Mouse (Mus musculus) neural tube, embryonic 14.5 days (tissue): ENCODE measurements around the gene Gnao1. TPM values are rescaled to one million over a fixed set of nuclear protein-coding genes. Genes with fewer than 3 reads are reported as not detected.

ENCODE experiments used
- ATAC-seq: fragments of 200-750 bp; cut with Nextera tagmentation; 2 replicates; pipeline ENCODE4 v1.8.0; 2017; ENCODE audit warnings: low read depth, mild to moderate bottlenecking, moderate TSS enrichment, moderate library complexity
- H3K27ac ChIP-seq: fragments of 300-500 bp; sonication (generic); 2 replicates; pipeline ENCODE4 v1.5.1; 2014; ENCODE audit warnings: low read depth, mild to moderate bottlenecking, control low read depth, low read length, moderate library complexity, mixed read lengths
- H3K27me3 ChIP-seq: fragments of 300-500 bp; sonication (generic); 2 replicates; pipeline ENCODE4 v1.6.1; 2014; ENCODE audit warnings: low read length; ENCODE audit not compliant: control insufficient read depth, insufficient read depth
- H3K36me3 ChIP-seq: fragments of 300-500 bp; sonication (generic); 2 replicates; pipeline ENCODE4 v1.6.1; 2014; ENCODE audit warnings: low read length, mixed read lengths; ENCODE audit not compliant: control insufficient read depth, insufficient read depth
- H3K4me1 ChIP-seq: fragments of 300-500 bp; sonication (generic); 2 replicates; pipeline ENCODE4 v1.6.1; 2014; ENCODE audit warnings: low read length; ENCODE audit not compliant: control insufficient read depth, insufficient read depth
- H3K4me2 ChIP-seq: fragments of 300-500 bp; sonication (generic); 2 replicates; pipeline ENCODE4 v1.6.1; 2014; ENCODE audit warnings: mild to moderate bottlenecking, low read depth, low read length, control low read depth
- H3K4me3 ChIP-seq: fragments of 300-500 bp; sonication (generic); 2 replicates; pipeline ENCODE4 v1.5.1; 2014; ENCODE audit warnings: low read depth, low read length, control low read depth, mixed read lengths
- H3K9ac ChIP-seq: fragments of 300-500 bp; sonication (generic); replicated peaks from 2 replicates; pipeline ENCODE4 v1.6.1; 2014; ENCODE audit warnings: low read depth, mild to moderate bottlenecking, control low read depth, low read length, mixed read lengths
- H3K9me3 ChIP-seq: fragments of 300-500 bp; sonication (generic); 2 replicates; pipeline ENCODE4 v1.6.1; 2016; ENCODE audit warnings: low read length; ENCODE audit not compliant: control insufficient read depth
- WGBS: fragments of 180-500 bp; shearing (Covaris S2); extraction: QIAGEN DNeasy Blood & Tissue Kit; methylation state at CpG from one replicate; pipeline ENCODE4 v1.1.7; 2014; 5-methylcytosine and 5-hydroxymethylcytosine counted together
- microRNA-seq: library from miRNA; unstranded; fragments of <30 nt; microRNA quantifications from one replicate; pipeline ENCODE4, GENCODE M21; 2016
- polyA plus RNA-seq: library from polyadenylated mRNA; unstranded; fragments of >200 nt; fragmentation: Nextera tagmentation; extraction: Ambion mirVana; gene quantifications from 2 replicates; pipeline ENCODE4 v1.2.1, GENCODE M21; 2014

The Gnao1 gene
- polyA plus RNA-seq, 1 experiment from 2014 or later = 214 TPM

DNA sequence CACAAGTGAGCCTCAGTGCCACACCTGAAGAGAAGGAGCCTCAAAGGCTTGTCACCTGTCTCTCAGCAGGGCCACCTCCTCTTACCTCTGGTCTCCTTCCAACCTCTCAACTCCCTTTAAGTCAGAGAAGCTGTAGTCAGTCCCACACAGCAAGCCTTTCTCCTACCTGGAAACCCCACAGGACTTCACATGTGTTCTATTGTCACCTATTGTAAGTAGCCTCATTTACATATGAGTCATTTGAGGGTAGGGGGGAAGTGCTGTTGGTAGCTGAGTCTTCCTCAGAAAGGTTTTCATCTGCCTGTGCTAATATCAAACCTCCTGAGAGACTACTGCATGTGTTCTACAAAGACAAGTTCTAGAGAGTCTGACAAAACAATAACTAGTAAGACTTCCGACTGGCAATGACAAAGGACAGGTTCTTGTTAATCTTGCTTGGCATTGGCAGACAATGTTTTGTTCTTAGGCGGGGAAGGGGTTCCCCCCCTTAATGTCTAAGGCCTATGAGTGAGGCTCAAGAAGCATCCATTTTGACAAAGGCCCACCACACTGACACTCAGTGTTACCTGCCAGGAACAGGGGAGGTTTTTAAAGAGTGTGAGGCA, 200.4 kb downstream of the Gnao1 start:
- Histone ChIP-seq H3K9ac (0 out of 2 replicates have a peak overlapping the region, but pooled peaks have one; percentile 4), H3K4me3 (no peak overlapping the region), H3K9me3 (no peaks in the 10 kb centered on the region), H3K36me3 (no peaks in the 10 kb centered on the region), H3K27me3 (no peaks in the 10 kb centered on the region), H3K4me1 (peaks cover 20% of the 10 kb centered on the region), H3K27ac (no peak overlapping the region), H3K4me2 (peak overlapping the region; percentile 17; the same call in 1 of the 2 replicates)
- ATAC-seq = no peak
- WGBS = 54% methylated on average over 2 of the region's 2 CpGs

DNA sequence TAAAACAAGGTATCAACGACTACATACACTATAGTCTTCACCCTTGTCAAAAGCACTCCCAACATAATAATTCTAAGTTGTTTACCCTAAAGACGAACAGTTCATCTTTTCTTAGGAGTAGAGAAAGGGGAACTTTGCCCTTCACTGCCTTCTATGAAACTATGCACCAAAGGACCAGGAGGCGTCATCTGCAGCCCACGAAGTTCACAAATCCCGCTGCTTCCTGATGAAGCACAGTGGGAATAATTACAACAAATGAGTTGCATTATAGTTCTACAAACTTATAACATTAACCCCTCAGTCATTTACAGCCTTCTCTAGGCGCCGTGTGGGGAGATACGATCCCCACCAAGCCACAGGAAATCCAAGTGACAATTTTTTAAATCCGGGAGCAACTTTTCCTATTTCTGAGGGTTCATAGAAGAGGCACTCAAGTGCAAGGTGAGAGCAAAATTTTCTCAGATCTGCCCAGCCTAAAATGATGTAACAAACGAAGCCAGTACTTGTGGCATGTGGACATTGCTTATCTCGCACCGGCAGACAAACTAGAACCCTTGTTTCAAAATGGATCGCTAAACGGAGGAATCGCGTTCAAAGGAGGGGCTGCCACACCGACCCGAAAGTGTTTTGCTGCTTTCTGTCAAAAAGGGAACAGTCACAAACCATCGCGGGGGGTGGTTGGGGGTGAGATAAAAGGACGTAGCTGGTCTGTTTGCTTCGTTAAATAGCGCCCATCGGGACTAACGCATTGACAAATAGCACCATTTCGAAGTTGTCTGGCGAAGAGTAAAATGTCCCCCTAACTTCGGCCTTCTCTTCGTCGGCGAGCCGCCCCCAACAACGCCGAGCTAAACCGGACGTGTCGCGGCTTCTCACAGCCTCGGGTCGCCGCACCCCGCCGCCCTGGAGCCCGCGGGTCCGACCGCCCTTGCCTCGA, 201.6 kb downstream of the Gnao1 start:
- Histone ChIP-seq H3K4me3 (peak overlapping the region; percentile 97), H3K9me3 (no peaks in the 10 kb centered on the region), H3K27me3 (no peaks in the 10 kb centered on the region), H3K36me3 (no peaks in the 10 kb centered on the region), H3K9ac (peak overlapping the region; percentile 97), H3K4me1 (peaks cover 20% of the 10 kb centered on the region), H3K4me2 (peak overlapping the region; percentile 84), H3K27ac (peak overlapping the region; percentile 93)
- ATAC-seq = no peak; the same call in 1 of the 2 replicates
- WGBS = 4% methylated on average over 48 of the region's 48 CpGs

- under 1% methylated on average over 80 of the region's 130 CpGs for WGBS
- peak; percentile 95 for ATAC-seq
Observed at GRCm38 (mm10) chr8:94012013-94012951, 202.5 kb downstream of the Gnao1 start, which contains the start of gene Amfr. TSS of gene Amfr (minus strand) at chr8:94012842.

GRCm38 (mm10) chr8:94013026-94013612, 203.4 kb downstream of the Gnao1 start:
- H3K27me3 ChIP-seq = no peaks in the 10 kb centered on the region
- 44% methylated on average over 7 of the region's 7 CpGs for whole genome bisulfite sequencing
- H3K9ac ChIP-seq = peak overlapping the region; percentile 97
- peaks cover 20% of the 10 kb centered on the region for H3K4me1 ChIP-seq
- H3K4me2 ChIP-seq = peak overlapping the region; percentile 84
- H3K4me3 ChIP-seq = peak overlapping the region; percentile 97
- no peaks in the 10 kb centered on the region for H3K36me3 ChIP-seq
- no peak for ATAC-seq
- H3K9me3 ChIP-seq = no peaks in the 10 kb centered on the region
- H3K27ac ChIP-seq = peak overlapping the region; percentile 93

More at GRCm38 (mm10) chr8:94012013-94012951, 202.5 kb downstream of the Gnao1 start, which contains the start of gene Amfr:
- peak within 1 kb of the TSS; percentile 84 for H3K4me2 ChIP-seq
- peaks cover 20% of the 10 kb centered on the region for H3K4me1 ChIP-seq
- H3K9ac ChIP-seq = peak within 1 kb of the TSS; percentile 97
- peak within 1 kb of the TSS; percentile 93 for H3K27ac ChIP-seq
- H3K27me3 ChIP-seq = no peaks in the 10 kb centered on the region
- H3K9me3 ChIP-seq = no peaks in the 10 kb centered on the region
- H3K4me3 ChIP-seq = peak within 1 kb of the TSS; percentile 97
- H3K36me3 ChIP-seq = no peaks in the 10 kb centered on the region

Small RNAs within 50 kb of the gene (microRNA-seq; reads per million reads assigned to microRNA genes)
- not detected for gene Gm24159

Other genes starting within 250 kb of the Gnao1 start
- 76.7 and 86.8 TPM in 2 replicates for gene Amfr, start 202.9 kb downstream of the Gnao1 start, polyA plus RNA-seq
- 83.3 and 89.7 TPM in 2 replicates for gene Nudt21, start 227.1 kb downstream of the Gnao1 start, polyA plus RNA-seq
- gene Ogfod1, start 227.2 kb downstream of the Gnao1 start, polyA plus RNA-seq = 16.4 and 18.7 TPM in 2 replicates